Mouse (Mus musculus): ENCODE results near the gene Fgfr2.

DNA sequence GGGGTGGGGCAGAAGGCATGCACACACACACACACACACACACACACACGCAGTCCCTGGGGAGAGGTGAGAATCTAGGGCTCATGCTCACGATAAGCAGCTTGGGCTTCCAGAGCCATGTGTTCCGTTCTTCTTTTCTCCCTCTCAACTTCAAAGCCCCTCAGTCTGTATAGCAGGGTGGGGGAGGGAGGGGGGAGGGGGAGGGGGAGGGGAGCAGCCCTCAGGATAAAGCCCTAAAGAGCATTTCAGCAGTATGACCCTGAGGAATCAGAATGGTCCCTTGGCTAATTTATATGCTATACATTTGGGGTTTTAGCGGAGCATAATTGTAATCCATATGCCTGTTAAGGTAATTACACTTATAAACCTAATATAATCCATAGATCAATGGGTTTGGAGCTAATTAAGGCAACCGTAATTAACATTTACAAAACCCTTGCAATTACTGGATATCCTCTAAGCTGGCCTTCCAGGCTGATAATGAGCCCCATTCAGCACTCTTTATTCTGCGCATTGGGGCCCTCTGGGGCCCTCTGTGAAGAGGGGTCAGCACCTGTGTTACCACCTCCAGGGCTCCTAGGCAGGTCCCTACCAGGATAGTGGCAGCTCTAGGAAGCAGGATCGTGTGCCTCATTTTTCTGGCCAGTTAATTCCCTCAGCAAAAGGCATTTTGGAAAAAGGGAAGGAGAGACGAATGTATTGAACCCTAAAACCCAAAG, 457.3 kb downstream of the Fgfr2 start:
- TF ChIP-seq CTCF (conservative IDR thresholded peaks at IDR 0.05; ENCODE audit: insufficient read depth, insufficient read length, low read depth, low read length): no peak
- TF ChIP-seq POLR2A (IDR thresholded peaks at IDR 0.05; ENCODE audit: low read depth, low read length): no peak

Data from kidney, adult 2 months (tissue).